Mouse (Mus musculus) lung, embryonic 15.5 days (tissue): Measurements from ENCODE around the gene Klrg1. TPM values are rescaled to one million over a fixed set of nuclear protein-coding genes. Genes with fewer than 3 reads are reported as not detected.

Source experiments
- ATAC-seq: fragments of 200-750 bp; cut with Nextera tagmentation; 2 replicates; pipeline ENCODE4 v1.8.0; 2017; ENCODE audit warnings: moderate number of reproducible peaks, borderline replicate concordance; ENCODE audit not compliant: low FRiP score, low TSS enrichment; ENCODE audit errors: extremely low read depth
- H3K27ac ChIP-seq: fragments of 300-500 bp; sonication (generic); 2 replicates; pipeline ENCODE4 v1.5.1; 2015; ENCODE audit warnings: moderate library complexity, mild to moderate bottlenecking, inconsistent platforms
- H3K27me3 ChIP-seq: fragments of 300-500 bp; sonication (generic); 2 replicates; pipeline ENCODE4 v1.6.1; 2015; ENCODE audit warnings: inconsistent platforms
- H3K36me3 ChIP-seq: fragments of 300-500 bp; sonication (generic); 2 replicates; pipeline ENCODE4 v1.6.1; 2015; ENCODE audit warnings: inconsistent platforms
- H3K4me1 ChIP-seq: fragments of 300-500 bp; sonication (generic); 2 replicates; pipeline ENCODE4 v1.6.1; 2015; ENCODE audit warnings: inconsistent platforms
- H3K4me2 ChIP-seq: fragments of 300-500 bp; sonication (generic); 2 replicates; pipeline ENCODE4 v1.6.1; 2015; ENCODE audit warnings: inconsistent platforms, mild to moderate bottlenecking, moderate library complexity
- H3K4me3 ChIP-seq: fragments of 300-500 bp; sonication (generic); 2 replicates; pipeline ENCODE4 v1.5.1; 2015; ENCODE audit warnings: mild to moderate bottlenecking, inconsistent platforms
- H3K9ac ChIP-seq: fragments of 300-500 bp; sonication (generic); 2 replicates; pipeline ENCODE4 v1.6.1; 2015; ENCODE audit warnings: inconsistent platforms
- H3K9me3 ChIP-seq: fragments of 300-500 bp; sonication (generic); 2 replicates; pipeline ENCODE4 v1.6.1; 2016; ENCODE audit warnings: inconsistent platforms
- WGBS: fragments of 180-500 bp; shearing (Covaris S2); methylation state at CpG from one replicate; pipeline ENCODE4 v1.1.7; 2015; 5-methylcytosine and 5-hydroxymethylcytosine counted together
- polyA plus RNA-seq: library from polyadenylated mRNA; unstranded; fragments of >200 nt; fragmentation: Nextera tagmentation; extraction: Ambion mirVana; gene quantifications from 2 replicates; pipeline ENCODE4 v1.2.1, GENCODE M21; 2015

Klrg1 gene
- polyA plus RNA-seq, 1 experiment from 2014 or later: not detected

DNA sequence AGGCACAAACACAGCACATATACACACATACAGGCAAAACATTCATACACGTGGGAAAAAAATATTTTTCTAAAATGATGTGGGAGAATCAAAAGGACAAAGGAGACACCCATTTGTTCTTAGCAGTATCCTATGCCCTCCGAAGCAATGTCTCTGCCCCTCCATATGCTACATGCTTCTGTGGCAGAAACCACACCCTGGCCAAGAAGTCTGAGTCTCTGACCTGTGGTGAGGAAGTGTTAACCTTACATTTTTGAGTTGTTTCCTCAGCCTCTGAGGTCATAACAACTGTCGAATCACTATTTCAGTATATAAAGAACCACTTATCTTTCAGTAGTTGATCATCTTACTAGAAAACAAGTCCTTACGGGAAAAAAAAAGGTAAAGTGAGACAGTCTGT, 20.0 kb upstream of the Klrg1 start:
- no peak for ATAC-seq
- Histone ChIP-seq H3K4me3 (no peak overlapping the region), H3K36me3 (no peaks in the 10 kb centered on the region), H3K4me1 (no peaks in the 10 kb centered on the region), H3K27me3 (no peaks in the 10 kb centered on the region), H3K4me2 (no peak overlapping the region), H3K9me3 (no peaks in the 10 kb centered on the region), H3K27ac (no peak overlapping the region), H3K9ac (no peak overlapping the region)
- 76% methylated on average over 4 of the region's 4 CpGs for WGBS

DNA sequence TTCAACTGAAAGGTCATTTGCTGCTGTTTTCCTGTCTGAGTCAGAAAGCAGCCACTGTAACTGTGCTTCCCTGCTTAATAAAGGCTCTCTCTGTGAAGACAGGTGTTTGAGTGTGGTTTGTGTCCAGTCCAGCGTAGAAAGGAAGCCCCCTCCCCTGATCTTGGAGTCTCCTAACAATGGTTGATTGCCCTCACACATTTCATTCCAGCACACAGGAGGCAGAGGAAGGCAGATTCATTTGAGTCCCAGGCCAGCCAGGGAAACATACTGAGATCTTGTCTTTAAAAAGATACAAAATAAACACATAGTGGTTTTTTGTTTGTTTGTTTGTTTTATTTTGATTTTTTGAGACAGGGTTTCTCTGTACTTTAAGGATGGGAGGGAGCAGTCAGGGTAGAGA, 19.4 kb upstream of the Klrg1 start:
- Histone ChIP-seq H3K27me3 (no peaks in the 10 kb centered on the region), H3K27ac (no peak overlapping the region), H3K4me1 (no peaks in the 10 kb centered on the region), H3K36me3 (no peaks in the 10 kb centered on the region), H3K4me2 (no peak overlapping the region), H3K4me3 (no peak overlapping the region), H3K9me3 (no peaks in the 10 kb centered on the region), H3K9ac (no peak overlapping the region)
- ATAC-seq: no peak
- 65% methylated on average over 1 of the region's 1 CpGs for WGBS

DNA sequence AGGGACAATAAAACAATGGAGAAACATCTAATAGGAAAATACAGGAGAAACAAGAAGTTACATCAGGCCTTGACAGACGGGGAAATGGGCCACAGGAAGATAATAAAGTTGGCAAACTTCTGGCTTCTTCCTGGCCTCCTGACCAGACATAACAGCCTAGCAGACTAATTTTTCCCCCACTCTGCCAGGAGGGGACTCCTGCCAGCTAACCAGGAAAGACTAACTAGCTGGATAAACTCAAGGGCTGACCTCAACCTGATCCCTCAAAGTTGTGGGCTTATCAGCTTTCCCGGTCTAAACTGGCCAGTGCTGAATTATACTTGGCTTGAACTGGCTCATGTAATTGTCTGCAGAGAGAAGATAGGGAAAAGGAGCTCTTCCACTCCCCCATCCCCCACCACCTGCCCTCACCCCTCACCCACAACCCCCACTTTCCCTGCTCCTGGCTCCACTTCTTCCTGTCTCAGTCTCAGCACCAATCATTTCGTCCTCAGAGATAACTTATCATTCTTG, 17.0 kb upstream of the Klrg1 start:
- WGBS: 30% methylated on average over 3 of the region's 3 CpGs
- Histone ChIP-seq H3K36me3 (no peaks in the 10 kb centered on the region), H3K4me1 (no peaks in the 10 kb centered on the region), H3K9me3 (no peaks in the 10 kb centered on the region), H3K9ac (no peak overlapping the region), H3K4me3 (no peak overlapping the region), H3K27me3 (no peaks in the 10 kb centered on the region), H3K27ac (no peak overlapping the region), H3K4me2 (no peak overlapping the region)
- no peak for ATAC-seq

DNA sequence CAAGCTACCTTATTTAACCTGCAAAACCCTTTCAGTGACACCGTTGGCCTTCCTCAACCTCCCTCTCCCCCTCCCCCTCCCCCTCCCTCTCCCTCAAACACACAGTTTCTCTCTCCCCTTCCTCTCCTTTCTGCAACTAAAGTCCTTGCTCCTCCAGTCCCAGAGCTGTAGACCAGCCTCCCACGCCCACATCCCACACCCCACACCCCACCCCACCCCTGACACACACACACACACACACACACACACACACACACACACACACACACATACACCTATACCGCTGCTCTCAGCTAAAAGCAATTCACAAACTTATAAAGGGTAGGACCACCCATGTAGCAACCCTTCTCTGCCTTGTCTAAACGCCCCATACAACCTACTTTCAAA, 15.5 kb upstream of the Klrg1 start:
- no peak for ATAC-seq

DNA sequence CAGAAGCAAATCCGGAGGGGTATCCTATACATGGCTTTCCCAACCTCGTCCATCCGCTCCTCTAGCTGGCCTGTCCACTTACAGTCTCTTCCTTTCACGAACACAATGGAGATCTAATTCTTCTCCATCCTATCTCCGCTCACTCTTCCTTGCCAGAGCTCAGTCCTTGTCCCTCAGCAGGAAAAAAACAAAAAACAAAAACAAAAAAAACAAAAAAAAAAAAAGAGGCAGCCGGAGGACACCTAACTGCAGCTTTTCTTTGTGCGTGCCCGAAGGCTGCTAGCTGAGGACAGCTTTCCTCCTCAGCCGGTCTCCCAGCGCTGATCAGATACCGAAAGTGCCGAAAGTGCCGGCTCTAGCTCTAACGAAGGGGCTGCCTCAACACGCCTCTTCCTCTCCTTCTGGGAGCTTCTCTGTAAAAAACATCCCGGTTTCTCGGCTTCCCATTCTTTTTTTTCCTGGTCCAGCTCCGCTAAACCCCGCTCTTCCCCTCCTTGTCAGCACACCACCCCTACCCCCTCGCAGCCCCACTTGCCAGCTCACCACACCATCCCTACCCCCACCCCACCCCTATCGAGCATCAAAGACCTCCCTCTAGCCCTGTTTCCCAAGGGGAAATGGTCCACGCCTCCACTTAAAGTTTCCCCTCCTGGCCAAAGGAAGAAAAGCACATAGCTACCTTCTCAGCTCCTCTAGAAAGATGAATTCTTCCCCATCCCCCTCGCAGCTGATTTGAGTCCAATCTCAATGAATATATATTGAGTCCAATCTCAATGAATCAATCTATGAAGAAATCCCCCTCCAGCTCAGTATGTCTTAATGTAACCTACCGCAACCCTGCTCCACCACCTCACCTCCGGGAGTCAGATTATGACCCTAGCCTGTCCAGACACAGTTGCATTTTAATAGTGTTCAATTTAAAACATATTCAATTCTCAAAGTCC, 14.9 kb upstream of the Klrg1 start:
- peak overlapping the region; percentile 53 for H3K9ac ChIP-seq
- H3K36me3 ChIP-seq: no peaks in the 10 kb centered on the region
- WGBS: 6% methylated on average over 25 of the region's 25 CpGs
- H3K4me2 ChIP-seq: peak overlapping the region; percentile 74
- ATAC-seq: peak; percentile 56; the same call in 1 of the 2 replicates
- no peaks in the 10 kb centered on the region for H3K4me1 ChIP-seq
- peak overlapping the region; percentile 54 for H3K4me3 ChIP-seq
- no peaks in the 10 kb centered on the region for H3K27me3 ChIP-seq
- H3K9me3 ChIP-seq: no peaks in the 10 kb centered on the region
- no peak overlapping the region; the same call in 1 of the 2 replicates for H3K27ac ChIP-seq

More for the DNA sequence above, 15.5 kb upstream of the Klrg1 start:
- no peak overlapping the region for H3K9ac ChIP-seq
- no peak overlapping the region; the same call in 1 of the 2 replicates for H3K4me3 ChIP-seq
- H3K27ac ChIP-seq: no peak overlapping the region
- no peak overlapping the region for H3K4me2 ChIP-seq
- 36% methylated on average over 4 of the region's 4 CpGs for WGBS
- H3K9me3 ChIP-seq: no peaks in the 10 kb centered on the region
- no peaks in the 10 kb centered on the region for H3K27me3 ChIP-seq
- no peaks in the 10 kb centered on the region for H3K4me1 ChIP-seq
- H3K36me3 ChIP-seq: no peaks in the 10 kb centered on the region

DNA sequence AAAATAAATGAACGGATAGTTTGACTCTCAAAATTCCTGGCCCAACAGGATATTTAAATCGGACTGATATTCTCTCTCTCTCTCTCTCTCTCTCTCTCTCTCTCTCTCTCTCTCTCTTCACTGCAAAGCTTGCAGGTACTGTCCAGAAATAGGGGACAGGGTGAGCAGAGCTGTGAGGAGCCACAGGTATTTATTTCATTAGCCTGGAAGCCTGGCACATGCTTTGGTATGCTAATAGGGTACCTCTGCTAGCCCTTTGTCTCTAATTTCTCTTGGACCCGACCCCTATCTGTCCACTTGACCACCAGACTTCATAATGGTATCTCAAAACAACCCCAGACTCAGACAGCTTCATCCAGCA, 14.2 kb upstream of the Klrg1 start:
- Histone ChIP-seq H3K4me1 (no peaks in the 10 kb centered on the region), H3K27ac (no peak overlapping the region), H3K9me3 (no peaks in the 10 kb centered on the region), H3K4me2 (peak overlapping the region; percentile 74), H3K9ac (peak overlapping the region; percentile 53; the same call in 1 of the 2 replicates), H3K36me3 (no peaks in the 10 kb centered on the region), H3K27me3 (no peaks in the 10 kb centered on the region), H3K4me3 (peak overlapping the region; percentile 54)
- no peak for ATAC-seq
- 19% methylated on average over 3 of the region's 3 CpGs for WGBS

DNA sequence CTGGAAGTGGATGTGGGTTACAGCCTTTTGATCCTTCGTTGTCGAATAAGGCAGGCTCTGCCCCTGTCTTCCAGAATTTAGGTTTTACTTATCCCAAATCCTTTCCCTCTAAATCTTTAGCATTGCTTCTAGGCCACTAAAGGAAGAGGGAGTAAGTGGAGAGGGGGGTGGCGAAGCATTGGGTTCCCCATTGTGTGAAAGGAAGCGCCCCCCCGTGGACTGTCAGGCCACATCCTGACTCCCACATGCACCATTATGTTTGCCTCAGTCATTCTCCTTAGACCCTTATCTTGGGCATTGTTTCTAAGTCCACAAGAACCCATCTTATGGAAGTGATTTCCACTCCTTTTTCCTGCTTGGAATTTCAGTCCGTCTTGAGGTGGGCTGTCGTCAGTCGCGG, 12.6 kb upstream of the Klrg1 start:
- Histone ChIP-seq H3K4me3 (no peak overlapping the region), H3K9ac (no peak overlapping the region), H3K27ac (no peak overlapping the region), H3K36me3 (no peaks in the 10 kb centered on the region), H3K4me1 (no peaks in the 10 kb centered on the region), H3K4me2 (no peak overlapping the region), H3K9me3 (no peaks in the 10 kb centered on the region), H3K27me3 (no peaks in the 10 kb centered on the region)
- ATAC-seq: no peak
- WGBS: 47% methylated on average over 9 of the region's 9 CpGs

DNA sequence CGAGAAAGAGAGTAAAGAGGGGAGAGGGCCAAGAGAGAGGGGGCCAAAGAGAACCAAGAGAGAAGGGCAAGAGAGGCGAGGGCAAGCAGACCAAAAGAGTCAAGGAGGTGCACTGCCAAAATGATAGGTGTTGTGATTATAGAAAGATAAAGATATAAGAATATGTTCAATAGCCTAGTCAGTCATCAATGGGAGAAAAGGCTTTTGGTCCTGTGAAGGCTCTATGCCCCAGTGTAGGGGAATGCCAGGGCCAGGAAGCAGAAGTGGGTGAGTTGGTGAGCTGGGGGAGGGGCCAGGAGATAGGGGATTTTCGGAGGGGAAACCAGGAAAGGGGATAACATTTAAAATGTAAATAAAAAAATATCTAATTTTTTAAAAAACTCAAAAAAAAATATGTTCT, 11.6 kb upstream of the Klrg1 start:
- H3K27me3 ChIP-seq: no peaks in the 10 kb centered on the region
- no peaks in the 10 kb centered on the region for H3K36me3 ChIP-seq
- H3K4me3 ChIP-seq: no peak overlapping the region
- 70% methylated on average over 3 of the region's 3 CpGs for WGBS
- ATAC-seq: no peak
- H3K9me3 ChIP-seq: no peaks in the 10 kb centered on the region
- no peak overlapping the region for H3K4me2 ChIP-seq
- H3K4me1 ChIP-seq: no peaks in the 10 kb centered on the region
- H3K9ac ChIP-seq: no peak overlapping the region
- H3K27ac ChIP-seq: no peak overlapping the region

DNA sequence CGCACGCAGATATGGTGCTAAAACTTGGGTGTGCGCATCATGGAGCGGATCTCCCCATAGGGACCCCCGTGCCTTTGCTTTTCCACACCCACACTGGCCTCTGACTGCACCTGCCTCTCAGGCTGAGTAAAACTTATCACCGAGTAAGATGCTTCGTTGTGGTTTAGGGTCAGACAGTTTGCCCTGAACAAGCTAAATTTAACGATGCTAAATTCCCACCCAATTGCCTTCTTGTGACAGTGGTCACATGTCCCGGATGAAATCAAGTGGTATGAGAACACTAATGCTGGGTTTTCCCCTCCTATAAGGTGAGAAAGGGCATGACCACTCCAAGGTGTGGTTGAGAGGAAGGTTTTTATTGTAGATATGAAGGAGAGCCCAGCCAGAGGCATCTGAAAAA, 11.1 kb upstream of the Klrg1 start:
- no peaks in the 10 kb centered on the region for H3K4me1 ChIP-seq
- no peak overlapping the region for H3K4me2 ChIP-seq
- ATAC-seq: no peak
- H3K4me3 ChIP-seq: no peak overlapping the region
- H3K27ac ChIP-seq: no peak overlapping the region
- 77% methylated on average over 9 of the region's 9 CpGs for WGBS
- H3K27me3 ChIP-seq: no peaks in the 10 kb centered on the region
- H3K9ac ChIP-seq: no peak overlapping the region
- no peaks in the 10 kb centered on the region for H3K9me3 ChIP-seq
- H3K36me3 ChIP-seq: no peaks in the 10 kb centered on the region

DNA sequence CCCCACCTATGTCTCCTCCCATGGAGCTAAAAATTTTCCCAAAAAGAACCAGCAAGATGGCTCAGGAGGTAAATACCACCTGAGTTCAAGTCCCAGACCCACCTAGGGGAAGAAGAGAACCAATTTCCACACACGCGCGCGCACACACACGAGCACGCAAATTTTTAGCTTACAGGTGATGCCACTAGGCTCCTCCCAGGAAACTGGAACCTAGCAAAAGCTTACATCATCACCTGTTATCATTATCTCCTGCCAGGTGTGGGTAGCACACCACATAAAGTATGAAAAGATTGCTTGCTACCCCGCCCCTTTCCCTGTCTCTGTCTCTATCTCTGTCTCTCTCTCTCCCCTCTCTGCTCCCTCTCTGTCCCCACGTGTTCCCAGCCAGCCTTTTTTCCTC, 10.4 kb upstream of the Klrg1 start:
- Histone ChIP-seq H3K9me3 (no peaks in the 10 kb centered on the region), H3K36me3 (no peaks in the 10 kb centered on the region), H3K27me3 (no peaks in the 10 kb centered on the region), H3K4me1 (no peaks in the 10 kb centered on the region), H3K4me2 (no peak overlapping the region), H3K27ac (no peak overlapping the region), H3K4me3 (no peak overlapping the region), H3K9ac (no peak overlapping the region)
- no peak for ATAC-seq
- 92% methylated on average over 8 of the region's 8 CpGs for WGBS

DNA sequence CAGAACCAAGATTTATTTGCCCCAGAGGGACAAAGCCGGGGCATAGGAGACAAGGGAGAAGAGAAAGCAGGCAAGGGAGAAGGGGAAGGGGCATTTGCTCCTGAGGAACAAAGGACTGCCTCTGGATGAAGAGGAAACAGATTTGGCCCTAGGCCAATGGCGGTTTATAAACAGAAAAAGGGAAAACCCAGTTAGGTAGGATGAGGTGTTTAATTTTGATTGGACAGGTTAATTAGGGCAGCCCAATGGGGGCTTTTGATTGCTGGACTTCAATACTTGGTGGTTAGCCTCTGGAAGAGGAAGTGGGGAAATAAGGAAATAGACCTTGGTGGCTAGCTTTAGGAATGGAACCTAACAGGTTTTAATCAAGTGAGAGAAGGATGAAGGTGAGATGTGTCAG, 9.5 kb upstream of the Klrg1 start:
- WGBS: 46% methylated on average over 2 of the region's 2 CpGs
- ATAC-seq: no peak
- H3K4me2 ChIP-seq: no peak overlapping the region
- no peak overlapping the region for H3K9ac ChIP-seq
- H3K27ac ChIP-seq: no peak overlapping the region
- no peak overlapping the region for H3K4me3 ChIP-seq
- H3K36me3 ChIP-seq: no peaks in the 10 kb centered on the region
- H3K4me1 ChIP-seq: no peaks in the 10 kb centered on the region
- no peaks in the 10 kb centered on the region for H3K9me3 ChIP-seq
- no peaks in the 10 kb centered on the region for H3K27me3 ChIP-seq

DNA sequence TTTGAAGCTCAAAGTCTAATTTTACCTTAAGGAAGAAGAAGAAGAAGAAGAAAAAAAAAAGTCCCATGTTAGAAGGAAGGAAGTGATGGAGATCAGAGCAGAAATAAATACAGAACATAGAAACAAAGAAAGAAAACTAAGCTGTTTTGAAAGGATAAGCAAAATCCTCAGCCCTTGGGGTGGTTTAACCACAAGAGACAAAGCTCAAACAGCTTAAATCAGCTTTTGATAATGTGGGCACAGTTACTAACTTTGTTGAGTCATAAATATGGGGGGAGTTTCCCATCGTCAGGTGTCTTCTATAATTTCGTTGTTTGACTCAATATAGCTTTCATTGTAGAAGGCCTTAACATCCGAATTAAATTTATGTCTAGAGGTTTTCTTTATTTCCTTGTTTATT, 9.1 kb upstream of the Klrg1 start:
- Histone ChIP-seq H3K9ac (no peak overlapping the region), H3K36me3 (no peaks in the 10 kb centered on the region), H3K9me3 (no peaks in the 10 kb centered on the region), H3K4me3 (no peak overlapping the region), H3K27ac (no peak overlapping the region), H3K27me3 (no peaks in the 10 kb centered on the region), H3K4me2 (no peak overlapping the region), H3K4me1 (no peaks in the 10 kb centered on the region)
- ATAC-seq: no peak
- WGBS: 59% methylated on average over 3 of the region's 3 CpGs
